Mouse (Mus musculus): ENCODE data around the gene Prdx3. TPM values are rescaled to one million over a fixed set of nuclear protein-coding genes. Genes with fewer than 3 reads are reported as not detected.

Gene Prdx3
- polyA plus RNA-seq, 2 experiments = 217 to 411 TPM

GRCm38 (mm10) chr19:60910304-60910703 is 35.9 kb upstream of the Prdx3 start:
- Histone ChIP-seq H3K4me3 (ENCODE audit: insufficient read depth in 1 of 2, low read depth in 2 of 2, low read length in 2 of 2) (no peak overlapping the region), H3K27me3 (ENCODE audit: control insufficient read depth, insufficient read depth, low read length) (no peaks in the 10 kb centered on the region; the same call in 1 of the 2 replicates), H3K9me3 (ENCODE audit: control insufficient read depth, low read length) (no peaks in the 10 kb centered on the region), H3K36me3 (replicated peaks; ENCODE audit: control insufficient read depth, insufficient read depth, low read depth) (no peaks in the 10 kb centered on the region), H3K4me2 (ENCODE audit: low read depth) (no peak overlapping the region), H3K9ac (replicated peaks) (no peak overlapping the region), H3K27ac (no peak overlapping the region), H3K4me1 (replicated peaks; ENCODE audit: control insufficient read depth in 2 of 2, insufficient read depth in 2 of 2, low read length in 1 of 2) (0 out of 4 replicates have a peak, but pooled peaks cover 0 to 1% of the 10 kb centered on the region in 2 experiments)
- ATAC-seq (ENCODE audit: insufficient read depth) (no peak), DNase-seq (ENCODE audit: low read depth in 3 of 3, low spot score in 3 of 3) (no peak)
- TF ChIP-seq CTCF (IDR thresholded peaks at IDR 0.05; ENCODE audit: low read depth) (no peak), EP300 (IDR thresholded peaks at IDR 0.05; ENCODE audit: low read depth) (no peak)

- no peaks in the 10 kb centered on the region for H3K27me3 ChIP-seq (ENCODE audit: control insufficient read depth, insufficient read depth, low read length)
- no peak overlapping the region for H3K27ac ChIP-seq
- H3K4me3 ChIP-seq (ENCODE audit: insufficient read depth in 1 of 2, low read depth in 2 of 2, low read length in 2 of 2) = no peak overlapping the region
- H3K9ac ChIP-seq (replicated peaks) = no peak overlapping the region
- WGBS (ENCODE audit: insufficient replicate concordance) = 61% methylated on average over 5 of the region's 5 CpGs
- ATAC-seq (ENCODE audit: insufficient read depth) (no peak), DNase-seq (ENCODE audit: low read depth in 3 of 3, low spot score in 3 of 3) (no peak)
- H3K9me3 ChIP-seq (ENCODE audit: control insufficient read depth, low read length) = no peaks in the 10 kb centered on the region
- H3K4me1 ChIP-seq (replicated peaks; ENCODE audit: control insufficient read depth in 2 of 2, insufficient read depth in 2 of 2, low read length in 1 of 2) = no peaks in the 10 kb centered on the region
- no peaks in the 10 kb centered on the region for H3K36me3 ChIP-seq (replicated peaks; ENCODE audit: control insufficient read depth, insufficient read depth, low read depth)
- TF ChIP-seq EP300 (IDR thresholded peaks at IDR 0.05; ENCODE audit: low read depth) (no peak), CTCF (IDR thresholded peaks at IDR 0.05; ENCODE audit: low read depth) (no peak)
- no peak overlapping the region for H3K4me2 ChIP-seq (ENCODE audit: low read depth)
Observed at GRCm38 (mm10) chr19:60905477-60905876, 31.1 kb upstream of the Prdx3 start.

GRCm38 (mm10) chr19:60903971-60904370 is 29.6 kb upstream of the Prdx3 start:
- no peak overlapping the region for H3K4me3 ChIP-seq (ENCODE audit: insufficient read depth in 1 of 2, low read depth in 2 of 2, low read length in 2 of 2)
- H3K9ac ChIP-seq (replicated peaks) = no peak overlapping the region
- TF ChIP-seq CTCF (IDR thresholded peaks at IDR 0.05; ENCODE audit: low read depth) (no peak), EP300 (IDR thresholded peaks at IDR 0.05; ENCODE audit: low read depth) (no peak)
- no peak overlapping the region for H3K27ac ChIP-seq
- WGBS (ENCODE audit: insufficient replicate concordance) = 47% methylated on average over 1 of the region's 1 CpGs
- H3K4me2 ChIP-seq (ENCODE audit: low read depth) = no peak overlapping the region
- H3K27me3 ChIP-seq (ENCODE audit: control insufficient read depth, insufficient read depth, low read length) = no peaks in the 10 kb centered on the region
- no peaks in the 10 kb centered on the region for H3K36me3 ChIP-seq (replicated peaks; ENCODE audit: control insufficient read depth, insufficient read depth, low read depth)
- no peaks in the 10 kb centered on the region for H3K4me1 ChIP-seq (replicated peaks; ENCODE audit: control insufficient read depth in 2 of 2, insufficient read depth in 2 of 2, low read length in 1 of 2)
- DNase-seq (ENCODE audit: low read depth in 3 of 3, low spot score in 3 of 3) = no peak
- H3K9me3 ChIP-seq (ENCODE audit: control insufficient read depth, low read length) = no peaks in the 10 kb centered on the region
- ATAC-seq (ENCODE audit: insufficient read depth) = no peak

- H3K4me1 ChIP-seq (replicated peaks; ENCODE audit: control insufficient read depth in 2 of 2, insufficient read depth in 2 of 2, low read length in 1 of 2) = no peaks in the 10 kb centered on the region
- TF ChIP-seq CTCF (IDR thresholded peaks at IDR 0.05; ENCODE audit: low read depth) = no peak
- TF ChIP-seq EP300 (IDR thresholded peaks at IDR 0.05; ENCODE audit: low read depth) = no peak
- no peak overlapping the region for H3K9ac ChIP-seq (replicated peaks)
- ATAC-seq (ENCODE audit: insufficient read depth) (no peak), DNase-seq (ENCODE audit: low read depth in 3 of 3, low spot score in 3 of 3) (no peak)
- H3K9me3 ChIP-seq (ENCODE audit: control insufficient read depth, low read length) = no peaks in the 10 kb centered on the region
- H3K27ac ChIP-seq = no peak overlapping the region
- H3K27me3 ChIP-seq (ENCODE audit: control insufficient read depth, insufficient read depth, low read length) = no peaks in the 10 kb centered on the region
- WGBS (ENCODE audit: insufficient replicate concordance) = 71% methylated on average over 1 of the region's 1 CpGs
- no peak overlapping the region for H3K4me2 ChIP-seq (ENCODE audit: low read depth)
- H3K4me3 ChIP-seq (ENCODE audit: insufficient read depth in 1 of 2, low read depth in 2 of 2, low read length in 2 of 2) = no peak overlapping the region
- H3K36me3 ChIP-seq (replicated peaks; ENCODE audit: control insufficient read depth, insufficient read depth, low read depth) = no peaks in the 10 kb centered on the region
Observed at GRCm38 (mm10) chr19:60903139-60903538, 28.8 kb upstream of the Prdx3 start.

- Histone ChIP-seq H3K4me1 (replicated peaks; ENCODE audit: control insufficient read depth in 2 of 2, insufficient read depth in 2 of 2, low read length in 1 of 2) (peaks cover 3 to 8% of the 10 kb centered on the region in 2 experiments; a peak in 3 of 4 replicates), H3K4me3 (ENCODE audit: insufficient read depth in 1 of 2, low read depth in 2 of 2, low read length in 2 of 2) (no peak overlapping the region)
Observed at GRCm38 (mm10) chr19:60895251-60895880, 21.0 kb upstream of the Prdx3 start.

More at GRCm38 (mm10) chr19:60895251-60895880, 21.0 kb upstream of the Prdx3 start:
- Histone ChIP-seq H3K4me2 (ENCODE audit: low read depth) (no peak overlapping the region), H3K36me3 (replicated peaks; ENCODE audit: control insufficient read depth, insufficient read depth, low read depth) (no peaks in the 10 kb centered on the region), H3K27me3 (ENCODE audit: control insufficient read depth, insufficient read depth, low read length) (no peaks in the 10 kb centered on the region; the same call in none of the 2 replicates), H3K9me3 (ENCODE audit: control insufficient read depth, low read length) (no peaks in the 10 kb centered on the region), H3K27ac (no peak overlapping the region), H3K9ac (replicated peaks) (no peak overlapping the region)
- 34% methylated on average over 3 of the region's 3 CpGs for WGBS (ENCODE audit: insufficient replicate concordance)
- no peak for DNase-seq (ENCODE audit: low read depth in 3 of 3, low spot score in 3 of 3)
- TF ChIP-seq CTCF (IDR thresholded peaks at IDR 0.05; ENCODE audit: low read depth) = no peak
- no peak for ATAC-seq (ENCODE audit: insufficient read depth)

Measured in liver, embryonic 14.5 days (tissue).